Mouse (Mus musculus): ENCODE results near the gene Ephb4. TPM values are rescaled to one million over a fixed set of nuclear protein-coding genes. Genes with fewer than 3 reads are reported as not detected.

Ephb4 gene
- polyA plus RNA-seq, 1 experiment from 2014 or later, result 6.8 TPM

DNA sequence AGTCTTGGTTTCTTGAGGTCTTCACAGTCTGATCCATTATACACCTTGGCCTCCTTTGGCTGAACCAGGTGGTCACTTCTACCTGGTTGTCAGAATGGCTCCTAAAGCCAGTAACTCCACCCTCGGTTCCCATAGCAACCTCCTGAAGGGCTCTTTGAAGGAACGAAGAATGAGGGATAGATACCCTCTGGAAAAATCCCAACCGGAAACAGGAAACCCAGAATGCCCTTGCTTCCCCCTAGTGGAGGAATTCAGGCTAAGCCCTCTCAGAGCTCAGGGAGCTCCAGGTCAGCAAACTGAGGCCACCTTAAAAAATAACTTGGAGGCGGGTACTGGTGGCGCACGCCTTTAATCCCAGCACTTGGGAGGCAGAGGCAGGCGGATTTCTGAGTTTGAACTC, 26.3 kb downstream of the Ephb4 start:
- H3K4me2 ChIP-seq, result no peak overlapping the region
- H3K36me3 ChIP-seq (replicated peaks), result no peaks in the 10 kb centered on the region
- 39% methylated on average over 7 of the region's 7 CpGs for WGBS
- H3K4me1 ChIP-seq, result 0 out of 2 replicates have a peak, but pooled peaks cover 6% of the 10 kb centered on the region
- no peak overlapping the region for H3K4me3 ChIP-seq
- H3K27me3 ChIP-seq (replicated peaks), result no peaks in the 10 kb centered on the region
- H3K9ac ChIP-seq, result no peak overlapping the region
- no peak for ATAC-seq (replicated peaks)
- H3K27ac ChIP-seq, result no peak overlapping the region
- no peaks in the 10 kb centered on the region for H3K9me3 ChIP-seq

DNA sequence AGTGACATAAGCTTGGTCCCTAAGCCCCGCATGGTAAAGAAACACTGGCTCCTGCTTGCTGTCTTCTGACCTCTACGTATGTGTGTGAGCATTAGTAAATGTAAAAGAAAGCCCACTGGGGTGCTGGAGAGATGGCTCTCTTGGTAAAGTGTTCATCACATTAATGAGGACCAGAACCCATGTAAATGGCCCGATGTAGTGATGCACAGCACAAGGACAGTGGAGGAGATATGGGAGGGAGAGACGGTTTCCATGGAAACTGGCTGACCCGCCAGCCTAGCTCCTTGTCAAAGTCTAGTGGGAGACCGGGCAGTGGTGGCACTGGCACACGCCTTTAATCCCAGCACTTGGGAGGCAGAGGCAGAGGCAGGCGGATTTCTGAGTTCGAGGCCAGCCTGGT, 26.8 kb downstream of the Ephb4 start:
- no peak for ATAC-seq (replicated peaks)
- no peaks in the 10 kb centered on the region for H3K36me3 ChIP-seq (replicated peaks)
- H3K4me1 ChIP-seq, result 0 out of 2 replicates have a peak, but pooled peaks cover 6% of the 10 kb centered on the region
- 48% methylated on average over 9 of the region's 9 CpGs for WGBS
- H3K4me2 ChIP-seq, result no peak overlapping the region
- no peak overlapping the region for H3K4me3 ChIP-seq
- no peaks in the 10 kb centered on the region for H3K27me3 ChIP-seq (replicated peaks)
- H3K9me3 ChIP-seq, result no peaks in the 10 kb centered on the region
- no peak overlapping the region for H3K9ac ChIP-seq
- H3K27ac ChIP-seq, result no peak overlapping the region

DNA sequence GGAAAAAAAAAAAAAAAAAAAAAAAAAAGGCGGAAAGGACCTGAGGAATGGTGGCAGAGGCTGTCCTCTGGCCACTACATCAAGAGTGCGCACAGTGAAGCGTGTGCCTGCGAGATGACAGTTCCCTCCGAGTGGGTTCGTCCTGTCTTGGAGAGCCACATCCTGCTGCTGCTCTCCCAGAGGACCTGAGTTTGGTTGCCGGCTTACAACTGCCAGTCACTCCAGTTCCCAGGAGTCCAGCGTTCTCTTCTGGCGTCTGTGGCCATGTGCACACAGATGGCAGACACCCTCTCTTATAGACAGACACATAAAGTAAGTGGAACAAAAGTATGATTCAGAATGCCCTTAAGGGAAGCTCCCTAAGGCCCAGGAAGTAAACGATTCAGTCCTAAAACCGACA, 27.3 kb downstream of the Ephb4 start:
- no peak for ATAC-seq (replicated peaks)
- Histone ChIP-seq H3K4me1 (0 out of 2 replicates have a peak, but pooled peaks cover 6% of the 10 kb centered on the region), H3K4me3 (no peak overlapping the region), H3K4me2 (no peak overlapping the region), H3K27me3 (replicated peaks) (no peaks in the 10 kb centered on the region), H3K9me3 (no peaks in the 10 kb centered on the region), H3K27ac (no peak overlapping the region), H3K36me3 (replicated peaks) (no peaks in the 10 kb centered on the region), H3K9ac (no peak overlapping the region)
- 40% methylated on average over 10 of the region's 11 CpGs for WGBS

DNA sequence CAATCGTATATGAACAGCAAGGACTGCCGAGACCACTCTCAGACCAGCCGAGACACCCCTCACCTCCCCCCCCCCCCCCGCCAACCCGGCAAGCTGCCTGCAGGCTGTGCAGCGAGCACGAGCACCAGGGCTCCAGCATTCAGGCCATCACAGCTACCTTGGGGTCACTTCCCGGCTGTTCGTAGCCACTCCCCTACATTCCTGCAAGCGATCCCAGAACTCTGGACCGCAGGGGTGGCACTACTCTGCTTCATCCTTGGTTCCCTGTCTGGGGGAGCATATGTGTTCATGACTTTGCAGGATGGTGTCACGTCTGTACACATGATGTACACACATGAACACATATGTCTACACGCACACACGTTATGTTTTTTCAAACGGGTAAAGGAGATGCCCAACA, 27.7 kb downstream of the Ephb4 start:
- H3K27ac ChIP-seq, result no peak overlapping the region
- no peaks in the 10 kb centered on the region for H3K27me3 ChIP-seq (replicated peaks)
- 0 out of 2 replicates have a peak, but pooled peaks cover 6% of the 10 kb centered on the region for H3K4me1 ChIP-seq
- 31% methylated on average over 11 of the region's 15 CpGs for WGBS
- H3K4me2 ChIP-seq, result no peak overlapping the region
- H3K36me3 ChIP-seq (replicated peaks), result no peaks in the 10 kb centered on the region
- H3K9me3 ChIP-seq, result no peaks in the 10 kb centered on the region
- H3K9ac ChIP-seq, result no peak overlapping the region
- no peak overlapping the region for H3K4me3 ChIP-seq
- no peak for ATAC-seq (replicated peaks)

DNA sequence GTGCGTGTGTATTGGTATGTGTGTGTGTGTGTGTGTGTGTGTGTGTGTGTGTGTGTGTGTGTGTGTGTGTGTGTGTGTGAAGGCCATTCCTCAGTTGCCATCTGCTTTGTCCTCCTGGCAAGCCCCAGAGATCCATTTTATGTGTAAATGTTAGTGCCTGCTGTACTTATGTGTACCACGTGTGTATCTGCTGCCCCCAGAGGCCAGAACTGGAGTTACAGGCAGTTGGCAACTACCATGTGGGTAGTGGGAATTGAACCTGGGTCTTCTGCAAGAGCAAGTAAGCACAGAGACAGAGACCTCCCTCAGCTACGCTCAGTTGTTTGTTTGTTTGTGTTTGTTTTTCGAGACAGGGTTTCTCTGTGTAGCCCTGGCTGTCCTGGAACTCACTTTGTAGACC, 31.2 kb downstream of the Ephb4 start:
- H3K4me1 ChIP-seq, result 0 out of 2 replicates have a peak, but pooled peaks cover 6% of the 10 kb centered on the region
- no peak overlapping the region for H3K27ac ChIP-seq
- 61% methylated on average over 4 of the region's 4 CpGs for WGBS
- no peaks in the 10 kb centered on the region for H3K9me3 ChIP-seq
- ATAC-seq (replicated peaks), result no peak
- H3K36me3 ChIP-seq (replicated peaks), result no peaks in the 10 kb centered on the region
- no peaks in the 10 kb centered on the region for H3K27me3 ChIP-seq (replicated peaks)
- no peak overlapping the region for H3K4me3 ChIP-seq
- H3K9ac ChIP-seq, result no peak overlapping the region
- no peak overlapping the region for H3K4me2 ChIP-seq

DNA sequence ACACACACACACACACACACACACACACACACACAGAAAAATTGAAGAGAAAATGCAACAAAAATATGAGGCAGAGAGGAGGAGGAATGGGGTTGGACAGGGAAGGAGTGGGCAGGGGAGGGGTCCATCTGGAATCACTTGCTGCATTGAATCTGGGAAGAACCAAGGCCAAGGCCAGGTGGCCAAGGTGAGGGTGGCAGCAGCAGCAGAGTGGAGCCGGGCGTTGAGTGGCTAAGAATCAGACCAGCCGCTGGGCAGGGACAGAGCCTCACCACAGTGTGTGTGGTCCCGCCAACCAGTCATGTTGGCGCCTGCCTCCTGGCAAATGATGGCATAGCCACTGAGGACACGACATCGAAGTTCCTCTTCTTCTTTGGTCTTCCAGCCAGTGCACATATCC, 33.5 kb downstream of the Ephb4 start:
- H3K4me2 ChIP-seq, result no peak overlapping the region
- no peaks in the 10 kb centered on the region for H3K9me3 ChIP-seq
- H3K4me3 ChIP-seq, result no peak overlapping the region
- WGBS, result 86% methylated on average over 7 of the region's 7 CpGs
- H3K27ac ChIP-seq, result no peak overlapping the region
- no peaks in the 10 kb centered on the region for H3K27me3 ChIP-seq (replicated peaks)
- H3K36me3 ChIP-seq (replicated peaks), result no peaks in the 10 kb centered on the region
- no peak overlapping the region for H3K9ac ChIP-seq
- no peak for ATAC-seq (replicated peaks)
- no peaks in the 10 kb centered on the region for H3K4me1 ChIP-seq

DNA sequence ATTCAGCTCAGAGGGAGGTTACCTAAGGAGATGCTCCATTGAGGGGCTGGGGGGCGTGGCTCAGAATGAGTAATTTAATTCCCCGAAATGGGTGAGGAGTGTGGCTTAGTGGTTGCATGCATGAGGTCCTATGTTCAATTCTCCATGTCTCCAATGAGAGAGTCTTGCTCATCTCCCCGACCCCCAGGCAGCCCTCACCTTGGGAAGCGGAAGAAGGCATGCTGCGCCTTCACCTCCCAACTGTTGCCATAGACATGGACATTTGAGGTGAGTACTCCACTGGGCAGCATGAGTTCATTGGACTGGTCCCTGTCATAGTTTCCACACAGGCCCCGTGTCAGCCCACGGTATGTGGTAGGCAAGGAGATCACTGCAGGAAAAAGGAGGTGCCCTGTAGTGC, 36.8 kb downstream of the Ephb4 start:
- Histone ChIP-seq H3K4me1 (no peaks in the 10 kb centered on the region), H3K9me3 (no peaks in the 10 kb centered on the region), H3K4me3 (no peak overlapping the region), H3K27ac (no peak overlapping the region), H3K9ac (no peak overlapping the region), H3K4me2 (no peak overlapping the region), H3K27me3 (replicated peaks) (no peaks in the 10 kb centered on the region), H3K36me3 (replicated peaks) (no peaks in the 10 kb centered on the region)
- WGBS, result 82% methylated on average over 7 of the region's 7 CpGs
- ATAC-seq (replicated peaks), result no peak

DNA sequence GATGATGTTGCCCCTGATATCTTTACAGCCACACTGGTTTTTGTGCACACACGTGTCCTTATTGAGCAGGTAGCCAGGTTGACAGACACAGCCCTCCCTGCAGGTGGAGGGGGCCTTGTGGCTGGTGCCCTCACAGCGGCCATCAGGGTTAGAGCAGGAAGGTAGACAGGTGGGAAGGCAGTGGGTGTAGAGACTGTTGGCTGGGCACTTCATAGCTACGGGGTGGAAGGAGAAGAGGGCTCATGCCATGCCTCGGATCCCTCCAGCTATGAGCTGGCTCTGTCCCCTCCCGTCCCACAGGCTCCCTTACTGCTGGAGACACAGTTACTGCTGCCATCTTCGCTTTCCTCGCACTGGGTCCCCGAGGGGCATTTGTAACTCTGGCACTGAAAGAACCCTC, 41.7 kb downstream of the Ephb4 start:
- no peaks in the 10 kb centered on the region for H3K9me3 ChIP-seq
- no peaks in the 10 kb centered on the region for H3K4me1 ChIP-seq
- H3K36me3 ChIP-seq (replicated peaks), result no peaks in the 10 kb centered on the region
- 81% methylated on average over 8 of the region's 8 CpGs for WGBS
- H3K4me2 ChIP-seq, result no peak overlapping the region
- H3K9ac ChIP-seq, result no peak overlapping the region
- no peak overlapping the region for H3K27ac ChIP-seq
- H3K4me3 ChIP-seq, result no peak overlapping the region
- no peaks in the 10 kb centered on the region for H3K27me3 ChIP-seq (replicated peaks)
- no peak for ATAC-seq (replicated peaks)

DNA sequence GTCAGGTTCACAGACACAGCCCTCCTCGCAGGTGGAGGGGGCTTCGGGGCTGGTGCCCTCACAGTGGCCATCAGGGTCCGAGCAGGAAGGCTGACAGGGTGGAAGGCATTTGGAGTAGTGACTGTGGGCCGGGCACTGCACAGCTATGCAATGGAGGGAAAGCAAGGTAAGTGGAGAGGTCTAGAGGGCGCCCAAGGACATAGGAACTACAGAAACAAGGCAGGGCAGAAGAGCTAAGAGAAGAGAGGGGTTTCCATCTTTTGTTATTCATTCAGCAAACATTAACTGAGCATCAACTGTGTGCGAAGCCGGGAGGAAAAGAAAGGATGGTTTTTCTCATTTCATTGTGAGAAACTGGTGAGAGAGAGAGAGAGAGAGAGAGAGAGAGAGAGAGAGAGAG, 44.5 kb downstream of the Ephb4 start:
- no peak overlapping the region for H3K27ac ChIP-seq
- H3K9ac ChIP-seq, result no peak overlapping the region
- WGBS, result 55% methylated on average over 7 of the region's 7 CpGs
- no peaks in the 10 kb centered on the region for H3K36me3 ChIP-seq (replicated peaks)
- H3K4me2 ChIP-seq, result no peak overlapping the region
- H3K27me3 ChIP-seq (replicated peaks), result no peaks in the 10 kb centered on the region
- H3K9me3 ChIP-seq, result no peaks in the 10 kb centered on the region
- no peak overlapping the region for H3K4me3 ChIP-seq
- H3K4me1 ChIP-seq, result no peaks in the 10 kb centered on the region
- no peak for ATAC-seq (replicated peaks)

DNA sequence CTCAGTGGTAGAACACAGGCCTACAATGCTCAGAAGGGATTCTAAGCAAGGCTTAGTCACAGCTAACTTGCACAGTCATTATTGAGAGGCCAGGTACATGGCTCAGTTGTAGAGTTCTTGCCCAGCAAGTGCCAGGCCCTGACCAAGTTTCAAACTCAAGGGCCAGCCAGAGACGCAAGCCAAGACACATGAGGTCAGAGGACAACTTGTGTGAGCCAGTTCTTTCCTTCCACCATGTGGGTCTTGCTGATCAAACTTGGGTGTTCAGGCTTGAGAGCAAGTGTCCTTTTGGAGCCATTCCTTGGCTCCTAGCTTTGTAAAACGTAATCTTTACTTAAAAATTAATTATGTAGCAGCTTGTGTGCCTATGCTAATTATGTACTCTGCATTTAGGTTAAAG, 54.2 kb downstream of the Ephb4 start:
- Histone ChIP-seq H3K9me3 (no peaks in the 10 kb centered on the region), H3K4me2 (no peak overlapping the region), H3K27me3 (replicated peaks) (no peaks in the 10 kb centered on the region), H3K27ac (no peak overlapping the region), H3K36me3 (replicated peaks) (no peaks in the 10 kb centered on the region), H3K9ac (no peak overlapping the region), H3K4me3 (no peak overlapping the region), H3K4me1 (peaks cover 11% of the 10 kb centered on the region; the same call in 1 of the 2 replicates)
- 77% methylated on average over 2 of the region's 2 CpGs for WGBS
- no peak for ATAC-seq (replicated peaks)

DNA sequence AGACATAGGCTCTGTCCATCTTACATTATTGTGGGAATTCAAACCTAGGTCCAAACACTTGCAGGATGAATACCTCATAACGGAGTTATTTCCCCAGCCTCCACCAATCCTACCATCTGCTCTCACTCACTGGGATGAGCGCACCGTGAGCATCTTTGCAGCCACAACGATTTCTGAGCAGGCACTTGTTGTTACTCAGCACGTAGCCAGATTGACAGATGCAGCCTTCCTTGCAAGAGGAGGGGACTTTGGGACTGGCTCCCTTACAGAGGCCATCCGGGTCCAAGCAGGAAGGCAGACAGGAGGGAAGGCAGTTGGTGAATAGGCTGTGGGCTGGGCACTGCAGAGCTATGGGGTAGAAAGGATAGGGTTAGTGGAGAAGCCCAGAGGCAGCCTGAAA, 59.5 kb downstream of the Ephb4 start:
- Histone ChIP-seq H3K9ac (no peak overlapping the region), H3K9me3 (no peaks in the 10 kb centered on the region), H3K4me1 (peaks cover 11% of the 10 kb centered on the region; the same call in 1 of the 2 replicates), H3K36me3 (replicated peaks) (no peaks in the 10 kb centered on the region), H3K27me3 (replicated peaks) (no peaks in the 10 kb centered on the region), H3K4me3 (no peak overlapping the region), H3K4me2 (no peak overlapping the region), H3K27ac (no peak overlapping the region)
- WGBS, result 43% methylated on average over 6 of the region's 6 CpGs
- ATAC-seq (replicated peaks), result no peak

DNA sequence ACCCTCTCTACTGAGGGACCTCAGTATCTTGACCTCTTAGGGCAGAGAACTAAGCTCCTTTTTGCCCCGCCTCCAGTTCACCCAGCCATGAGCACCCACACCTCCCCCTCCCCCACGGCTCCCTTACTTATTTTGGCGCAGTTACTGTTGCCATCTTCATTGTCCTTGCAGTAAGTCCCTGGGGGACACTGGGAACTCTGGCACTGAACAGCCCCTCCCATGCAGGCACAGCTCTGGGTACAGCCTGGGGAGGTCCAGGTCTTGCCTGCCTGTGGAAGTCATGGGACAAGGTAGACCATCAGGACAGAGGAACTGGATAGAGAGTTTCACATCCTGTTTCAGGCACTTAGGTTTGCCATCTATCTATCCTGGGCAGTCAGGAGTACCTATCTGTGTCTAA, 60.2 kb downstream of the Ephb4 start:
- no peak for ATAC-seq (replicated peaks)
- Histone ChIP-seq H3K36me3 (replicated peaks) (no peaks in the 10 kb centered on the region), H3K4me3 (no peak overlapping the region), H3K27ac (no peak overlapping the region), H3K9me3 (no peaks in the 10 kb centered on the region), H3K4me2 (no peak overlapping the region), H3K27me3 (replicated peaks) (no peaks in the 10 kb centered on the region), H3K4me1 (peaks cover 11% of the 10 kb centered on the region; the same call in 1 of the 2 replicates), H3K9ac (no peak overlapping the region)
- WGBS, result 42% methylated on average over 3 of the region's 3 CpGs

DNA sequence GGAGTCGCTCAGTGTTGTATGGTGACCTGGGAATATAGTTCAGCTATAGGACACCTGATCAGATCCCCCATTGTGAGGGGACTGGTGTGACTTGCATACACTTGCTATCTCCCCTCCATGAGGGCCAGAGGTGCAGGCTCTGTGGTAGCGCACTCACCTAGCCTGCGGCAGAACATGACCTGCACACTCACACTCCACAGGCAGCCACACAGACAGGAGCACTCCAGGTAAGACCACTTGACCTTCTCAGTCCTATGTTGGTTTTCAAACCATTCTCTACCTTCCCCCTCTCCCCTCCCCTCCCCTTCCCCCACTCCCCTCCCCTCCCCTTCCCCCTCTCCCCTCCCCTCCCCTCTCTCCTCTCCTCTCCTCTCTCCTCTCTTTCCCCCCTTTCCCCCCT, 60.6 kb downstream of the Ephb4 start:
- Histone ChIP-seq H3K27me3 (replicated peaks) (no peaks in the 10 kb centered on the region), H3K36me3 (replicated peaks) (no peaks in the 10 kb centered on the region), H3K9me3 (no peaks in the 10 kb centered on the region), H3K4me3 (no peak overlapping the region), H3K27ac (no peak overlapping the region), H3K4me1 (peaks cover 11% of the 10 kb centered on the region; the same call in 1 of the 2 replicates), H3K4me2 (no peak overlapping the region), H3K9ac (no peak overlapping the region)
- WGBS, result 94% methylated on average over 3 of the region's 3 CpGs
- ATAC-seq (replicated peaks), result no peak
